Mouse (Mus musculus) G1E-ER4 (cell line): ENCODE measurements at regions not wholly inside any gene's neighbourhood (a gene's known extent, or its start where the extent isn't known, plus 50 kb on each side); places are given as distances from the start of the nearest gene placed in this dataset.

Experiments
- GATA1 ChIP-seq: IDR thresholded peaks from one replicate; pipeline ENCODE4 v1.8.0; 2012; ENCODE audit warnings: low read length, inconsistent platforms

GRCm38 (mm10) chr12:46244925-46245324 is 573.8 kb downstream of the Nova1 start:
- TF ChIP-seq GATA1: no peak

- no peak for TF ChIP-seq GATA1
These were observed 586.4 kb downstream of the Nova1 start for GRCm38 (mm10) chr12:46232359-46232758.

GRCm38 (mm10) chr12:46215328-46215727 is 603.4 kb downstream of the Nova1 start:
- TF ChIP-seq GATA1: peak; percentile 47

GRCm38 (mm10) chr12:46199076-46199475 is 619.7 kb downstream of the Nova1 start:
- TF ChIP-seq GATA1: no peak

GRCm38 (mm10) chr12:46197482-46198101 is 621.1 kb downstream of the Nova1 start:
- TF ChIP-seq GATA1: no peak

GRCm38 (mm10) chr12:46194173-46194572 is 624.6 kb downstream of the Nova1 start:
- peak; percentile 23 for TF ChIP-seq GATA1
